Mouse (Mus musculus) embryonic facial prominence, embryonic 11.5 days (tissue): Measurements from ENCODE around the gene Sarm1. TPM values are rescaled to one million over a fixed set of nuclear protein-coding genes. Genes with fewer than 3 reads are reported as not detected.

Experiments
- ATAC-seq: fragments of 200-750 bp; cut with Nextera tagmentation; replicated peaks from 2 replicates; pipeline ENCODE4 v1.8.0; 2017; ENCODE audit warnings: low read depth; ENCODE audit not compliant: insufficient number of reproducible peaks, low FRiP score, low TSS enrichment
- DNase-seq: peaks from one replicate; pipeline ENCODE4 v3.0.0-alpha.2; 2015; ENCODE audit warnings: low spot score
- H3K27ac ChIP-seq: fragments of 300-500 bp; sonication (generic); replicated peaks from 2 replicates; pipeline ENCODE4 v1.5.1; 2014; ENCODE audit warnings: mild to moderate bottlenecking, low read depth, low read length, control low read depth
- H3K27me3 ChIP-seq: fragments of 300-500 bp; sonication (generic); 2 replicates; pipeline ENCODE4 v1.6.1; 2014; ENCODE audit warnings: mild to moderate bottlenecking, low read length, moderate library complexity, mixed read lengths; ENCODE audit not compliant: control insufficient read depth, insufficient read depth
- H3K36me3 ChIP-seq: fragments of 300-500 bp; sonication (generic); replicated peaks from 2 replicates; pipeline ENCODE4 v1.6.1; 2014; ENCODE audit warnings: low read depth, mild to moderate bottlenecking, low read length, moderate library complexity, mixed read lengths; ENCODE audit not compliant: control insufficient read depth, insufficient read depth
- H3K4me1 ChIP-seq: fragments of 300-500 bp; sonication (generic); 2 replicates; pipeline ENCODE4 v1.6.1; 2014; ENCODE audit warnings: low read length, mixed read lengths; ENCODE audit not compliant: control insufficient read depth, insufficient read depth
- H3K4me2 ChIP-seq: fragments of 300-500 bp; sonication (generic); 2 replicates; pipeline ENCODE4 v1.6.1; 2014; ENCODE audit warnings: low read depth, mild to moderate bottlenecking, control low read depth, low read length, moderate library complexity
- H3K4me3 ChIP-seq: fragments of 300-500 bp; sonication (generic); 2 replicates; pipeline ENCODE4 v1.5.1; 2014; ENCODE audit warnings: low read depth, low read length, control low read depth
- H3K9ac ChIP-seq: fragments of 300-500 bp; sonication (generic); replicated peaks from 2 replicates; pipeline ENCODE4 v1.6.1; 2014; ENCODE audit warnings: mild to moderate bottlenecking, control low read depth, low read length
- H3K9me3 ChIP-seq: fragments of 300-500 bp; sonication (generic); replicated peaks from 2 replicates; pipeline ENCODE4 v1.6.1; 2016; ENCODE audit warnings: mild to moderate bottlenecking, low read length, inconsistent platforms, mixed read lengths; ENCODE audit not compliant: control insufficient read depth
- WGBS: fragments of 180-500 bp; shearing (Covaris S2); extraction: QIAGEN DNeasy Blood & Tissue Kit; methylation state at CpG from one replicate; pipeline ENCODE4 v1.1.7; 2014; 5-methylcytosine and 5-hydroxymethylcytosine counted together
- polyA plus RNA-seq: library from polyadenylated mRNA; unstranded; fragments of >200 nt; fragmentation: Nextera tagmentation; extraction: Ambion mirVana; gene quantifications from 2 replicates; pipeline ENCODE4 v1.2.1, GENCODE M21; 2014

Gene Sarm1
- polyA plus RNA-seq, 1 experiment from 2014 or later, result 4.1 TPM

GRCm38 (mm10) chr11:78502909-78503650 lies 5.5 kb upstream of the Sarm1 start, which contains the start of gene Sebox:
Gene Sebox, plus strand, starts transcription at chr11:78503447.
- H3K27me3 ChIP-seq, result peaks cover 5% of the 10 kb centered on the region; the same call in 1 of the 2 replicates
- no peak within 1 kb of the TSS for H3K9ac ChIP-seq
- no peak within 1 kb of the TSS for H3K27ac ChIP-seq
- no peaks in the 10 kb centered on the region for H3K4me1 ChIP-seq
- no peaks in the 10 kb centered on the region; the same call in 1 of the 2 replicates for H3K36me3 ChIP-seq
- no peak for DNase-seq
- H3K4me3 ChIP-seq, result no peak within 1 kb of the TSS
- no peaks in the 10 kb centered on the region for H3K9me3 ChIP-seq
- H3K4me2 ChIP-seq, result no peak within 1 kb of the TSS
- ATAC-seq, result no peak
- WGBS, result 69% methylated on average over 7 of the region's 7 CpGs

- WGBS, result 76% methylated on average over 20 of the region's 20 CpGs
- DNase-seq (no peak), ATAC-seq (no peak)
- no peak overlapping the region for H3K9ac ChIP-seq
- no peaks in the 10 kb centered on the region for H3K9me3 ChIP-seq
- H3K36me3 ChIP-seq, result no peaks in the 10 kb centered on the region
- H3K4me1 ChIP-seq, result peaks cover 3% of the 10 kb centered on the region; the same call in 1 of the 2 replicates
- H3K4me2 ChIP-seq, result no peak overlapping the region; the same call in 1 of the 2 replicates
- no peak overlapping the region for H3K4me3 ChIP-seq
- H3K27me3 ChIP-seq, result peaks cover 10% of the 10 kb centered on the region
- H3K27ac ChIP-seq, result no peak overlapping the region
These were observed 4.0 kb upstream of the Sarm1 start for GRCm38 (mm10) chr11:78501529-78501928.

- Histone ChIP-seq H3K4me2 (no peak overlapping the region), H3K27me3 (peaks cover 16% of the 10 kb centered on the region), H3K4me1 (peaks cover 3% of the 10 kb centered on the region; the same call in 1 of the 2 replicates), H3K36me3 (no peaks in the 10 kb centered on the region), H3K4me3 (no peak overlapping the region), H3K9me3 (no peaks in the 10 kb centered on the region), H3K9ac (no peak overlapping the region), H3K27ac (no peak overlapping the region)
- whole genome bisulfite sequencing, result 82% methylated on average over 9 of the region's 9 CpGs
- ATAC-seq (no peak), DNase-seq (no peak)
These were observed 3.2 kb upstream of the Sarm1 start for GRCm38 (mm10) chr11:78500623-78501202.

- no peak for ATAC-seq
- Histone ChIP-seq H3K27me3 (peaks cover 22% of the 10 kb centered on the region), H3K36me3 (no peaks in the 10 kb centered on the region), H3K9me3 (no peaks in the 10 kb centered on the region), H3K4me2 (0 out of 2 replicates have a peak overlapping the region, but pooled peaks have one; percentile 5), H3K9ac (no peak overlapping the region), H3K27ac (no peak overlapping the region), H3K4me3 (no peak overlapping the region), H3K4me1 (peaks cover 3% of the 10 kb centered on the region; the same call in 1 of the 2 replicates)
- DNase-seq, result no peak
- 42% methylated on average over 16 of the region's 16 CpGs for WGBS
These were observed 2.0 kb upstream of the Sarm1 start for GRCm38 (mm10) chr11:78499543-78499942.

GRCm38 (mm10) chr11:78499004-78499403 lies 1.4 kb upstream of the Sarm1 start, which contains the start of gene Vtn:
Gene Vtn, plus strand, starts transcription at chr11:78499091.
- H3K27me3 ChIP-seq, result peaks cover 22% of the 10 kb centered on the region
- ATAC-seq, result no peak

GRCm38 (mm10) chr11:78497071-78497541 lies 448 bp downstream of the Sarm1 start:
- Histone ChIP-seq H3K27ac (no peak overlapping the region), H3K9ac (peak overlapping the region; percentile 54), H3K36me3 (no peaks in the 10 kb centered on the region), H3K4me2 (peak overlapping the region; percentile 99), H3K4me1 (peaks cover 3% of the 10 kb centered on the region; the same call in 1 of the 2 replicates), H3K4me3 (peak overlapping the region; percentile 59), H3K9me3 (no peaks in the 10 kb centered on the region), H3K27me3 (peaks cover 22% of the 10 kb centered on the region)
- under 1% methylated on average over 44 of the region's 44 CpGs for WGBS
- DNase-seq (peak; percentile 39), ATAC-seq (peak; percentile 59; the same call in 1 of the 2 replicates)

More at GRCm38 (mm10) chr11:78499004-78499403, 1.4 kb upstream of the Sarm1 start, which contains the start of gene Vtn:
- Histone ChIP-seq H3K27ac (no peak within 1 kb of the TSS), H3K4me1 (peaks cover 3% of the 10 kb centered on the region; the same call in 1 of the 2 replicates), H3K36me3 (no peaks in the 10 kb centered on the region), H3K4me2 (peak within 1 kb of the TSS; percentile 99), H3K9ac (peak within 1 kb of the TSS; percentile 11; the same call in 1 of the 2 replicates), H3K4me3 (peak within 1 kb of the TSS; percentile 59), H3K9me3 (no peaks in the 10 kb centered on the region)
- 46% methylated on average over 7 of the region's 7 CpGs for WGBS
- DNase-seq, result no peak

- Histone ChIP-seq H3K9ac (no peak overlapping the region), H3K27ac (no peak overlapping the region), H3K9me3 (no peaks in the 10 kb centered on the region), H3K4me1 (peaks cover 3% of the 10 kb centered on the region; the same call in 1 of the 2 replicates), H3K36me3 (no peaks in the 10 kb centered on the region), H3K4me3 (no peak overlapping the region), H3K4me2 (no peak overlapping the region), H3K27me3 (peaks cover 29% of the 10 kb centered on the region)
- 5% methylated on average over 6 of the region's 6 CpGs for WGBS
- ATAC-seq (no peak), DNase-seq (peak; percentile 83)
These were observed 1.6 kb downstream of the Sarm1 start for GRCm38 (mm10) chr11:78495904-78496303.
